Mouse (Mus musculus) cerebellum, postnatal 25 days (tissue): ENCODE data around the gene Sccpdh.

Source experiments
- DNase-seq, 2 experiments: peaks; one replicate each; pipeline ENCODE4 v3.0.0; 2021; ENCODE audit warnings: mixed read lengths in 2 of 2

The Sccpdh gene

GRCm38 (mm10) chr1:179734500-179735474 is 66.8 kb downstream of the Sccpdh start:
- DNase-seq = peak; percentile 83 to 84

DNA sequence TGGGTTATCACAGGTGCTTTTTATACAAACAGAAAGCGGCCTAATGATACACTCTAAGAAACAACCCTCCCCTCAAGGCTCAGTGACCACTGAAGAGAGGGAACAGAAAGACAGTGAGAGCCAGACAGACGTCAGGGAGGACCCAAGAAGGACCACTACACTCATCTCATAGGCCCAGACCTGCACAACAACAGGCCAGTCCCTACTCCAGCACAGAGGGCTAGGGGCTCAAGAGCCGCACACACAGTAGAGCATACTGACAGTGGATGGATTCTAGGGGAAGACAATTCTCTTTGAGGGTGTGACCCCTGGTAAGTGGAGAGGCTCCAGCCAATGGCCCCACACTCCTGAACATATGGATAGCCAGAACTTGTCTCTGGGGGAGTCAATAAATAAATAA is 68.5 kb downstream of the Sccpdh start:
- DNase-seq = no peak
